Mouse (Mus musculus): ENCODE data around the gene Celf1. TPM values are rescaled to one million over a fixed set of nuclear protein-coding genes. Genes with fewer than 3 reads are reported as not detected.
"Not testable (repeated sequence)": the region's sequence is repeated elsewhere in the genome, so short reads cannot be mapped to it uniquely, and the experiment has no call there.

Gene Celf1
- polyA plus RNA-seq, 1 experiment from 2014 or later, result 29.4 TPM

GRCm38 (mm10) chr2:91044727-91045126, 104.5 kb downstream of the Celf1 start:
- H3K9ac ChIP-seq (replicated peaks), result no peak overlapping the region
- 84% methylated on average over 13 of the region's 13 CpGs for WGBS (ENCODE audit: insufficient replicate concordance)
- TF ChIP-seq CTCF (IDR thresholded peaks at IDR 0.05; ENCODE audit: low read depth) (no peak), EP300 (IDR thresholded peaks at IDR 0.05; ENCODE audit: low read depth) (no peak)
- no peaks in the 10 kb centered on the region for H3K27me3 ChIP-seq (ENCODE audit: insufficient read depth, low read length)
- no peak overlapping the region for H3K27ac ChIP-seq (ENCODE audit: low read depth)
- peaks cover 3% of the 10 kb centered on the region; the same call in 1 of the 2 replicates for H3K4me1 ChIP-seq (ENCODE audit: insufficient read depth)
- H3K4me3 ChIP-seq (ENCODE audit: low read depth, low read length), result no peak overlapping the region
- no peak overlapping the region for H3K4me2 ChIP-seq (ENCODE audit: low read depth, low read length)
- DNase-seq, result no peak
- no peaks in the 10 kb centered on the region for H3K36me3 ChIP-seq (replicated peaks; ENCODE audit: insufficient read depth, low read length)
- no peak for ATAC-seq
- H3K9me3 ChIP-seq (ENCODE audit: low read length), result no peaks in the 10 kb centered on the region

GRCm38 (mm10) chr2:91045805-91046204, 105.6 kb downstream of the Celf1 start:
- WGBS (ENCODE audit: insufficient replicate concordance), result 55% methylated on average over 1 of the region's 1 CpGs
- H3K4me1 ChIP-seq (ENCODE audit: insufficient read depth); DNase-seq; ATAC-seq; H3K4me2 ChIP-seq (ENCODE audit: low read depth, low read length); H3K27ac ChIP-seq (ENCODE audit: low read depth); H3K9me3 ChIP-seq (ENCODE audit: low read length); H3K27me3 ChIP-seq (ENCODE audit: insufficient read depth, low read length); H3K4me3 ChIP-seq (ENCODE audit: low read depth, low read length); H3K9ac ChIP-seq (replicated peaks); H3K36me3 ChIP-seq (replicated peaks; ENCODE audit: insufficient read depth, low read length): not testable (repeated sequence)

DNA sequence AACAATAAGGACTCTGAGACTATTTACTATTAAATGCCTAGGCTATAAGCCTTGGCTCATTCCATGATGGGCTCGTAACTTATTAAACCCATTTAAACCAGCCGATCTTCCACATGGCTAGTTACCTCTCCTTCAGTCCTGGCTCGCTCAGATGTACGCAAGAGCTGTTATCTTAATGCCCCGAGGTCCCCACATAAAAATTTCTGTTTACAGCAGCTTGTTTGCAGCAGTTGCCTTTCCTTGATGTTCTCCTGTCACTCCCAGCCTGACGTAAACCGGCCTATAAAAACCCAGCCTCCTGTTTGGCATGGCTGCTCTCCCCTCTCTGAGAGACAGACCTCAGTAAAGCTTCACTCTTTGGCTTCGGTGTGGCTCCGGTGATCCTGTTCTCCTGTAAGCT, 107.2 kb downstream of the Celf1 start:
- Histone ChIP-seq H3K27ac (ENCODE audit: low read depth) (no peak overlapping the region), H3K4me3 (ENCODE audit: low read depth, low read length) (no peak overlapping the region), H3K36me3 (replicated peaks; ENCODE audit: insufficient read depth, low read length) (peaks cover 4% of the 10 kb centered on the region; the same call in 1 of the 2 replicates), H3K9me3 (ENCODE audit: low read length) (no peaks in the 10 kb centered on the region), H3K9ac (replicated peaks) (no peak overlapping the region), H3K4me2 (ENCODE audit: low read depth, low read length) (no peak overlapping the region), H3K27me3 (ENCODE audit: insufficient read depth, low read length) (no peaks in the 10 kb centered on the region), H3K4me1 (ENCODE audit: insufficient read depth) (peaks cover 6% of the 10 kb centered on the region)
- WGBS (ENCODE audit: insufficient replicate concordance), result 76% methylated on average over 9 of the region's 9 CpGs
- DNase-seq (no peak), ATAC-seq (no peak)
- TF ChIP-seq CTCF (IDR thresholded peaks at IDR 0.05; ENCODE audit: low read depth) (no peak), EP300 (IDR thresholded peaks at IDR 0.05; ENCODE audit: low read depth) (no peak)

- H3K4me2 ChIP-seq (ENCODE audit: low read depth, low read length), result no peak overlapping the region
- 42% methylated on average over 3 of the region's 3 CpGs for WGBS (ENCODE audit: insufficient replicate concordance)
These were observed 111.7 kb downstream of the Celf1 start for GRCm38 (mm10) chr2:91051917-91052316.

DNA sequence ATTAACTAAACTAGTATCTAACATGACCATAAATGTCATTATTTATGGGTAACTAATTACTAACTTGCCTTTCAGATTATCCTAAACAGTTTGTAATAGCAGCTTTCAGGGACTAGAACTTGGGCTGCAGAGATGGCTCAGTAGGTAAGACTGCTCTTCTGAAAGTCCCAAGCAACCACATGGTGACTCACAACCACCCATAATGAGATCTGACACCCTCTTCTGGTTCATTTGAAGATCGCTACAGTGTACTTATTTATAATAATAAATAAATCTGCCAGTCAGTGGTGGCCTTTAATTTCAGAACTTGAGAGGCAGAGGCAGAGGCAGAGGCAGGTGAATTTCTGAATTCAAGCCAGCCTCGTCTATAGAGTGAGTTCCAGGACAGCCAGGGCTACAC, 112.6 kb downstream of the Celf1 start:
- ATAC-seq, result no peak
- WGBS (ENCODE audit: insufficient replicate concordance), result 47% methylated on average over 2 of the region's 2 CpGs
- Histone ChIP-seq H3K4me2 (ENCODE audit: low read depth, low read length) (peak overlapping the region; percentile 93; the same call in 1 of the 2 replicates), H3K4me3 (ENCODE audit: low read depth, low read length) (peak overlapping the region; percentile 89; the same call in 1 of the 2 replicates), H3K36me3 (replicated peaks; ENCODE audit: insufficient read depth, low read length) (peaks cover 32% of the 10 kb centered on the region), H3K27ac (ENCODE audit: low read depth) (no peak overlapping the region), H3K4me1 (ENCODE audit: insufficient read depth) (peaks cover 14% of the 10 kb centered on the region), H3K27me3 (ENCODE audit: insufficient read depth, low read length) (no peaks in the 10 kb centered on the region), H3K9ac (replicated peaks) (no peak overlapping the region), H3K9me3 (ENCODE audit: low read length) (no peaks in the 10 kb centered on the region)
- peak; percentile 31; the same call in 1 of the 2 replicates for TF ChIP-seq CTCF (IDR thresholded peaks at IDR 0.05; ENCODE audit: low read depth)
- no peak for TF ChIP-seq EP300 (IDR thresholded peaks at IDR 0.05; ENCODE audit: low read depth)
- DNase-seq, result no peak

More at GRCm38 (mm10) chr2:91051917-91052316, 111.7 kb downstream of the Celf1 start:
- Histone ChIP-seq H3K27ac (ENCODE audit: low read depth) (no peak overlapping the region), H3K36me3 (replicated peaks; ENCODE audit: insufficient read depth, low read length) (peaks cover 24% of the 10 kb centered on the region), H3K9ac (replicated peaks) (no peak overlapping the region), H3K4me3 (ENCODE audit: low read depth, low read length) (no peak overlapping the region), H3K4me1 (ENCODE audit: insufficient read depth) (peaks cover 14% of the 10 kb centered on the region), H3K27me3 (ENCODE audit: insufficient read depth, low read length) (no peaks in the 10 kb centered on the region), H3K9me3 (ENCODE audit: low read length) (no peaks in the 10 kb centered on the region)
- no peak for ATAC-seq
- TF ChIP-seq EP300 (IDR thresholded peaks at IDR 0.05; ENCODE audit: low read depth), result no peak
- TF ChIP-seq CTCF (IDR thresholded peaks at IDR 0.05; ENCODE audit: low read depth), result no peak
- DNase-seq, result no peak

GRCm38 (mm10) chr2:91053181-91053933, 113.2 kb downstream of the Celf1 start:
- WGBS (ENCODE audit: insufficient replicate concordance), result under 1% methylated on average over 6 of the region's 6 CpGs
- Histone ChIP-seq H3K27me3 (ENCODE audit: insufficient read depth, low read length) (no peaks in the 10 kb centered on the region), H3K4me3 (ENCODE audit: low read depth, low read length) (peak overlapping the region; percentile 89), H3K4me2 (ENCODE audit: low read depth, low read length) (peak overlapping the region; percentile 93), H3K27ac (ENCODE audit: low read depth) (no peak overlapping the region), H3K9me3 (ENCODE audit: low read length) (no peaks in the 10 kb centered on the region), H3K4me1 (ENCODE audit: insufficient read depth) (peaks cover 14% of the 10 kb centered on the region), H3K9ac (replicated peaks) (peak overlapping the region; percentile 53), H3K36me3 (replicated peaks; ENCODE audit: insufficient read depth, low read length) (peaks cover 36% of the 10 kb centered on the region)
- no peak for DNase-seq
- ATAC-seq, result peak; percentile 20
- TF ChIP-seq EP300 (IDR thresholded peaks at IDR 0.05; ENCODE audit: low read depth) (no peak), CTCF (IDR thresholded peaks at IDR 0.05; ENCODE audit: low read depth) (no peak)
